In the genomic region with DNA sequence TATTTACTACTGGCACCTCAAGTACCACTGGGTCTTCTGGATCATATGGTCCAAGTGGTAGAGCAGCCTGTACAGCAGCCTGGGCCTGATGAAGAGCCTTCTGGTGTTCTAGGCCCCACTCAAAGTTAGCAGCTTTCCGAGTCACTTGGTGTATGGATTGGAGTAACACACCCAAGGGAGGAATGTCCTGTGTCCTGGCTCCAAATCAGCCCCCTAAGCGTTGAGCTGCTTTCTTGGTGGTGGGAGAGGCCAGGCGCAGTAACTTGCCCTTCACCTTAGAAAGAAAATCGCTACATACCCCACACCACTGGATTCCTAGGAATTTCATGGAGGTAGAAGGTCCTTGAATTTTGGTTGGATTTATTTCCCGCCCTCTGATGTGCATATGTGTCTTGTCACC, we compare ENCODE assay signal across 40 mouse cellular contexts. TPM values are rescaled to one million over a fixed set of nuclear protein-coding genes. Genes with fewer than 3 reads are reported as not detected.
"Had no signal": no experiment of that assay in that cellular context is flagged by ENCODE, and none has a peak within 500 bp of the region (broad histone marks: within the 10 kb centered on the region; RNA-seq: fewer than 3 reads in every experiment).

No protein-coding gene starts in this region.

- H3K4me1 ChIP-seq: limb, embryonic 12.5 days; limb, embryonic 13.5 days; limb, embryonic 15.5 days; liver, embryonic 12.5 days; liver, embryonic 13.5 days; liver, embryonic 15.5 days; lung, embryonic 15.5 days had no signal

- H3K9ac ChIP-seq: limb, embryonic 12.5 days; limb, embryonic 13.5 days; limb, embryonic 15.5 days; liver, embryonic 12.5 days; liver, embryonic 13.5 days; liver, embryonic 14.5 days; liver, embryonic 15.5 days; liver, postnatal 0 days; lung, embryonic 14.5 days; lung, embryonic 15.5 days; midbrain, embryonic 12.5 days; midbrain, embryonic 13.5 days; midbrain, embryonic 15.5 days had no signal

- H3K4me3 ChIP-seq: limb, embryonic 10.5 days; limb, embryonic 12.5 days; limb, embryonic 13.5 days; limb, embryonic 15.5 days; liver, embryonic 12.5 days; liver, embryonic 13.5 days; liver, embryonic 15.5 days; lung, embryonic 15.5 days; megakaryocyte, embryonic 14.5 days; midbrain, embryonic 10.5 days; midbrain, embryonic 12.5 days; midbrain, embryonic 13.5 days; midbrain, embryonic 15.5 days; myocyte had no signal

- DNase-seq: left cerebral cortex, postnatal 4 days; liver; liver, embryonic 13.5 days; liver, postnatal 0 days; lung, adult 18-20 months; lung, adult 2 months; lung, embryonic 14.5 days; lung, postnatal 10 days; lung, postnatal 14 days; lung, postnatal 36 days; lung, postnatal 4 days; midbrain, embryonic 14.5 days had no signal

- H3K36me3 ChIP-seq: limb, embryonic 10.5 days; limb, embryonic 12.5 days; limb, embryonic 13.5 days; limb, embryonic 15.5 days; liver, embryonic 12.5 days; liver, embryonic 13.5 days; liver, embryonic 15.5 days; lung, embryonic 15.5 days; midbrain, embryonic 10.5 days; midbrain, embryonic 12.5 days had no signal

- H3K9me3 ChIP-seq: limb, embryonic 10.5 days; limb, embryonic 12.5 days; limb, embryonic 13.5 days; limb, embryonic 15.5 days; liver, embryonic 12.5 days; liver, embryonic 13.5 days; liver, embryonic 15.5 days; lung, embryonic 15.5 days; midbrain, embryonic 10.5 days; midbrain, embryonic 12.5 days; midbrain, embryonic 13.5 days; midbrain, embryonic 15.5 days had no signal

- H3K27ac ChIP-seq: limb, embryonic 10.5 days; limb, embryonic 12.5 days; limb, embryonic 13.5 days; limb, embryonic 15.5 days; liver, embryonic 12.5 days; liver, embryonic 13.5 days; liver, embryonic 14.5 days; liver, embryonic 15.5 days; lung, embryonic 15.5 days; macrophage; midbrain, embryonic 10.5 days; midbrain, embryonic 12.5 days; midbrain, embryonic 13.5 days; midbrain, embryonic 15.5 days had no signal

RNA-seq across cellular contexts. Expression of gene Asic1, which starts 14.0 kb away (rescaled TPM):
- total RNA-seq: liver, adult 2 months; megakaryocyte progenitor cell, adult 5-6 weeks; monocyte, adult 5-6 weeks had no signal

RNA-seq across cellular contexts. Expression of gene Gm17349, which starts 21.1 kb away (rescaled TPM):
- total RNA-seq: left cerebral cortex, postnatal 4 days; liver, adult 2 months; megakaryocyte progenitor cell, adult 5-6 weeks; megakaryocyte, adult 5-6 weeks; megakaryocyte-erythroid progenitor cell, adult 5-6 weeks; midbrain, postnatal 0 days; monocyte, adult 5-6 weeks had no signal
- polyA plus RNA-seq: limb, embryonic 10.5 days; limb, embryonic 11.5 days; limb, embryonic 12.5 days; limb, embryonic 13.5 days; limb, embryonic 15.5 days; liver, embryonic 11.5 days; liver, embryonic 12.5 days; liver, embryonic 13.5 days; liver, embryonic 14.5 days; liver, embryonic 15.5 days; liver, embryonic 16.5 days; lung, adult 2 months; lung, embryonic 14.5 days; lung, embryonic 15.5 days; lung, embryonic 16.5 days; macrophage; midbrain, embryonic 10.5 days; midbrain, embryonic 11.5 days; midbrain, embryonic 12.5 days; midbrain, embryonic 13.5 days; midbrain, embryonic 14.5 days; midbrain, embryonic 15.5 days; midbrain, embryonic 16.5 days; midbrain, postnatal 0 days; myocyte; neural tube, embryonic 11.5 days had no signal
